Mouse (Mus musculus): ENCODE data around the gene 4930452B06Rik.
"Not testable (repeated sequence)": the region's sequence is repeated elsewhere in the genome, so short reads cannot be mapped to it uniquely, and the experiment has no call there.

Gene 4930452B06Rik

GRCm38 (mm10) chr14:8665636-8666411 lies at the start of gene 4930452B06Rik:
TSS of gene 4930452B06Rik (minus strand) at chr14:8666240.
- DNase-seq, result peak; percentile 83

- DNase-seq, result no peak
Measured at GRCm38 (mm10) chr14:8712674-8713073, 46.6 kb upstream of the 4930452B06Rik start.

GRCm38 (mm10) chr14:8689451-8689850 lies 23.4 kb upstream of the 4930452B06Rik start:
- no peak for DNase-seq

- DNase-seq, result no peak
Measured at GRCm38 (mm10) chr14:8688462-8688861, 22.4 kb upstream of the 4930452B06Rik start.

GRCm38 (mm10) chr14:8686185-8686584 lies 20.1 kb upstream of the 4930452B06Rik start:
- DNase-seq, result no peak

- no peak for DNase-seq
Measured at GRCm38 (mm10) chr14:8679896-8680295, 13.9 kb upstream of the 4930452B06Rik start.

GRCm38 (mm10) chr14:8660359-8660758 lies 5.7 kb downstream of the 4930452B06Rik start:
- no peak for DNase-seq

- no peak for DNase-seq
Measured at GRCm38 (mm10) chr14:8641650-8642279, 24.3 kb downstream of the 4930452B06Rik start.

- DNase-seq, result no peak
Measured at GRCm38 (mm10) chr14:8632211-8632610, 33.8 kb downstream of the 4930452B06Rik start.

- DNase-seq, result no peak
Measured at GRCm38 (mm10) chr14:8628406-8628805, 37.6 kb downstream of the 4930452B06Rik start.

- DNase-seq, result no peak
Measured at GRCm38 (mm10) chr14:8627481-8627880, 38.6 kb downstream of the 4930452B06Rik start.

GRCm38 (mm10) chr14:8621164-8621563 lies 44.9 kb downstream of the 4930452B06Rik start:
- no peak for DNase-seq

- no peak for DNase-seq
Measured at GRCm38 (mm10) chr14:8620580-8620979, 45.5 kb downstream of the 4930452B06Rik start.

- no peak for DNase-seq
Measured at GRCm38 (mm10) chr14:8615636-8616035, 50.4 kb downstream of the 4930452B06Rik start.

- not testable (repeated sequence) for DNase-seq
Measured at GRCm38 (mm10) chr14:8614430-8614829, 51.6 kb downstream of the 4930452B06Rik start.

GRCm38 (mm10) chr14:8612080-8612479 lies 54.0 kb downstream of the 4930452B06Rik start:
- no peak for DNase-seq

- no peak for DNase-seq
Measured at GRCm38 (mm10) chr14:8610108-8610507, 55.9 kb downstream of the 4930452B06Rik start.

- DNase-seq, result peak; percentile 56
Measured at GRCm38 (mm10) chr14:8608559-8609171, 57.4 kb downstream of the 4930452B06Rik start.

- DNase-seq, result no peak
Measured at GRCm38 (mm10) chr14:8604898-8605297, 61.1 kb downstream of the 4930452B06Rik start.

- no peak for DNase-seq
Measured at GRCm38 (mm10) chr14:8585031-8585430, 81.0 kb downstream of the 4930452B06Rik start.

- not testable (repeated sequence) for DNase-seq
Measured at GRCm38 (mm10) chr14:8551006-8551405, 115.0 kb downstream of the 4930452B06Rik start.

GRCm38 (mm10) chr14:8549108-8549507 lies 116.9 kb downstream of the 4930452B06Rik start:
- DNase-seq, result no peak

- DNase-seq, result no peak
Measured at GRCm38 (mm10) chr14:8536024-8536423, 130.0 kb downstream of the 4930452B06Rik start.

GRCm38 (mm10) chr14:8525232-8525631 lies 140.8 kb downstream of the 4930452B06Rik start:
- no peak for DNase-seq

Data from right cerebral cortex, postnatal 25 days (tissue).